Mouse (Mus musculus) common myeloid progenitor, adult 5-6 weeks (primary cell): ENCODE results near the gene Ccl3. TPM values are rescaled to one million over a fixed set of nuclear protein-coding genes. Genes with fewer than 3 reads are reported as not detected.

Source experiments
- ATAC-seq: replicated peaks from 2 replicates; pipeline ENCODE4 v1.8.0; 2016; ENCODE audit warnings: low read depth, mild to moderate bottlenecking, moderate TSS enrichment, inconsistent platforms; ENCODE audit not compliant: poor library complexity, severe bottlenecking
- total RNA-seq: library from RNA; stranded (forward); fragments of 200-1000, 187-1606 nt; gene quantifications from 2 replicates; pipeline ENCODE4 v1.2.3, GENCODE M21; 2017

Gene Ccl3
- total RNA-seq, 1 experiment from 2014 or later, result 212 TPM

- ATAC-seq, result no peak
These were observed 18.5 kb downstream of the Ccl3 start for GRCm38 (mm10) chr11:83630630-83631029.

- no peak for ATAC-seq
These were observed 20.3 kb downstream of the Ccl3 start for GRCm38 (mm10) chr11:83628808-83629207.

GRCm38 (mm10) chr11:83623586-83623985 is 25.6 kb downstream of the Ccl3 start:
- ATAC-seq, result no peak

- peak; percentile 62 for ATAC-seq
These were observed 30.1 kb downstream of the Ccl3 start for GRCm38 (mm10) chr11:83619037-83619436.

GRCm38 (mm10) chr11:83618238-83618637 is 30.9 kb downstream of the Ccl3 start:
- ATAC-seq, result peak; percentile 71

GRCm38 (mm10) chr11:83616586-83616985 is 32.6 kb downstream of the Ccl3 start:
- 0 out of 2 replicates have a peak, but pooled peaks have one; percentile 50 for ATAC-seq

- ATAC-seq, result 0 out of 2 replicates have a peak, but pooled peaks have one; percentile 25
These were observed 38.3 kb downstream of the Ccl3 start for GRCm38 (mm10) chr11:83610900-83611299.

GRCm38 (mm10) chr11:83606396-83606795 is 42.8 kb downstream of the Ccl3 start:
- no peak for ATAC-seq

- peak; percentile 56 for ATAC-seq
These were observed 43.6 kb downstream of the Ccl3 start for GRCm38 (mm10) chr11:83605535-83605934.

- ATAC-seq, result 0 out of 2 replicates have a peak, but pooled peaks have one; percentile 2
These were observed 44.5 kb downstream of the Ccl3 start for GRCm38 (mm10) chr11:83604698-83605097.

GRCm38 (mm10) chr11:83603399-83603798 is 45.8 kb downstream of the Ccl3 start:
- ATAC-seq, result no peak

- ATAC-seq, result no peak
These were observed 48.6 kb downstream of the Ccl3 start for GRCm38 (mm10) chr11:83600576-83600975.

GRCm38 (mm10) chr11:83598991-83599390 is 50.2 kb downstream of the Ccl3 start:
- ATAC-seq, result no peak

GRCm38 (mm10) chr11:83598207-83598837 is 50.8 kb downstream of the Ccl3 start:
- ATAC-seq, result no peak

Other genes starting within 250 kb of the Ccl3 start
- gene Rasl10b, start 240.2 kb downstream of the Ccl3 start, total RNA-seq, result not detected in 2 replicates
- gene Gas2l2, start 219.9 kb downstream of the Ccl3 start, total RNA-seq, result not detected in 2 replicates
- 4.6 and 9.0 TPM in 2 replicates for gene 1700020L24Rik, start 211.7 kb downstream of the Ccl3 start, total RNA-seq
- gene Mmp28, start 186.3 kb downstream of the Ccl3 start, total RNA-seq, result 0.37 and 0.92 TPM in 2 replicates
- 41.6 and 73.3 TPM in 2 replicates for gene Taf15, start 176.3 kb downstream of the Ccl3 start, total RNA-seq
- not detected in 2 replicates for gene Heatr9, start 127.2 kb downstream of the Ccl3 start, total RNA-seq
- gene Ccl5, start 118.8 kb downstream of the Ccl3 start, total RNA-seq, result 2.1 and 6.3 TPM in 2 replicates
- gene Ccl9, start 70.7 kb downstream of the Ccl3 start, total RNA-seq, result 81.3 and 91.6 TPM in 2 replicates
- 1.8 and 2.1 TPM in 2 replicates for gene Ccl6, start 56.3 kb downstream of the Ccl3 start, total RNA-seq
- gene Rpl9-ps1, start 3.7 kb downstream of the Ccl3 start, total RNA-seq, result 1.2 and 3.2 TPM in 2 replicates
- 55.0 and 99.0 TPM in 2 replicates for gene Ccl4, start 13.2 kb upstream of the Ccl3 start, total RNA-seq
- 12.7 and 16.2 TPM in 2 replicates for gene Wfdc17, start 54.6 kb upstream of the Ccl3 start, total RNA-seq
- gene Wfdc18, start 59.7 kb upstream of the Ccl3 start, total RNA-seq, result not detected in 2 replicates
- 16.8 and 17.2 TPM in 2 replicates for gene Wfdc21, start 97.6 kb upstream of the Ccl3 start, total RNA-seq
- gene Heatr6, start 104.3 kb upstream of the Ccl3 start, total RNA-seq, result 14.4 and 18.1 TPM in 2 replicates
- not detected in 2 replicates for gene Hnf1b, start 200.7 kb upstream of the Ccl3 start, total RNA-seq